Mouse (Mus musculus) right cerebral cortex, postnatal 4 days (tissue): ENCODE measurements around the gene Kremen1.
A peak's percentile ranks its signal among the peaks of the same experiment; 100 is the strongest.

Experiments
- DNase-seq: peaks from one replicate; pipeline ENCODE4 v3.0.0-alpha.2; 2022

Kremen1 gene

DNA sequence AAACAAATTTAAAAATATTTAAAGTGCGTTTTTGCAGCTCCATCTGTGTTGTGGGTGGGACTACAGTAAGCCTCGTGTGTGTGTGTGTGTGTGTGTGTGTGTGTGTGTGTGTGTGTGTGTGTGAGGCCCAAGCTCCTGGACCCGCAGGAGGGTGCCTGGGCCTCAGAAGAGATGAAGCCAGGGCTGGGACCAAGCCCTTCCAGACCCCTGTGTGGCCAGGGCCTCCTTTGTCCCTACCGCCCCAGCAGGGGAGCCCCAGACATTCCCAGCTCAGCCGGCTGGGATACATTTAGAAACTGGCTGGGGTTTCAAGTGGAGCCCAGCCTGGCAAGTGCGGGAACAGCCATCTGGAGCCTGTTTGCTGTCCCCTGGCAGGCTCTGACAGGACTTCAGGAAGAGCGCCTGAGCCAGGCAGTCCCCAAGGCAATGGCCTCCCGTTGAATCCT is 95.9 kb downstream of the Kremen1 start:
- DNase-seq = peak; percentile 69

DNA sequence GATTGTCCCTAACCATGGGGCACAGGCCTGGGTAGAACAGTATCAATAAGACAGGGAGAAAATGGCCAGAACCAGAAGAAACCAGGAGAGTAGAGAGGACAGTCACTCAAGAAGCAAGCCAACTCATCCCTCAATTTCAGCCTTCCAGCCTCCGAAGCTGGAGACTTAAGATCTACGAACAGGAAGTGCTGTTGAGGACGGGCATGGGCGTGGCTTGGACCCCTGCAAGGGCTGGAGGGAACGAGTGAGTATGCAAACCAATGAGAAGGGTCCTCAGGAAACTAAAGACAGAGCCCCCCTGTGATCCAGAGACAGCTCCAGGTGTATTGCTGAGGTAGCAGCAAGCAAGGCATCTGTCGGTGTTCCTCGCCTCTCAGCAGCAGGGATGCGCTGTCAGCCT is 97.0 kb downstream of the Kremen1 start:
- no peak for DNase-seq

DNA sequence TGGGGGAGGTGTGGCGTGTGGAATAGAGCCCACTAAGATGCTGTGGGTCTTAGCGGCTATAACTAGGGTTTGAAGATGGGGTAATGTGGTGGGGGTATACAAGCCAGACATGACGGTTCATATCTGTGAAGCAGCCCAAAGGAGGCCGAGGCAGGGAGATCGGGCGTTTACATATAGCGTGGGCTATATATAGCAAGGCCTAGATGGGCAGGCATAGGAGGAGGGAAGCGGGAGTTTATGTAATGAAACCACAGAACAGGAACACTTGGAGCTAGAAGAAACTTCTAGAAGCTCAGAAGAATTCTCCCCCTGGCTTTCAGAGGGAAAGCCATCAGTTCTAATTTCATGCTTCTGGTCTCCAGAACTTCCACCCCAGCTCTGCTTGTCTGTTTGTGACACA is 97.9 kb downstream of the Kremen1 start:
- DNase-seq = no peak

DNA sequence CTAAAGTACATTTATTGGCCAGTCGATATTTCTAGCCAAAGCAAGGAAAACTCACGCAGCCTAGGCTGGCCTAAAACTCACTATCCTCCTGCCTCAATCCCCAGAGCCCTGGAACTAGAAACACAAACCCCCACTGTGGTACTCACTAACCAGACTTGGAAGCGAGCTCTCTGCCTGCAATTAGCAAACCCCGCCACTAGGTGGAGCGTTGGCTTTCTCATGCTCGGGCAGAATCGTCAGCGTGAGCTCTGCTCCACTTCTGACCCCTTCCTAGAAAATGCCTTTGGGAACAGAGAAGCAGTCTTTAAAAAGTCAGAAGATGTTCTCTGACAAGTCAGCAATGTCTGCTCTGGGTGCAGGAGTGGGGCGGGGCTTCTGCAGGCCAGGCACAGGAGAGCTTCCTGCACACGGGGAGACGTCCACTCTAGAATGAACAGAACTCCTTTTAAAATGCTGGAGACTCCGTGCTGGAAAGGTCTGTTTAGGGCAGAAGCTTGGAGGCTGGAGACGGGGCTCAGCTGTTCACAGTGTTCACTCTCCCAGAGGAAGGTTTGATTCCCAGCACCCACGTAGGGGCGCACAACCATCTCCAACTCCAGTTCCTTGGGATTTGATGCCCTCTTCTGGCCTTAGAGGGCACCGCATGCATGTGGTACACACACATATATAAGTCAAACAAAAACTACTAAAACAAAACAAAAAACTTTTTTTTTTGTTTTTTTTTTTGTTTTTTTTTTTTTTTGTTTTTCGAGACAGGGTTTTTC is 100.5 kb downstream of the Kremen1 start:
- peak; percentile 43 for DNase-seq

DNA sequence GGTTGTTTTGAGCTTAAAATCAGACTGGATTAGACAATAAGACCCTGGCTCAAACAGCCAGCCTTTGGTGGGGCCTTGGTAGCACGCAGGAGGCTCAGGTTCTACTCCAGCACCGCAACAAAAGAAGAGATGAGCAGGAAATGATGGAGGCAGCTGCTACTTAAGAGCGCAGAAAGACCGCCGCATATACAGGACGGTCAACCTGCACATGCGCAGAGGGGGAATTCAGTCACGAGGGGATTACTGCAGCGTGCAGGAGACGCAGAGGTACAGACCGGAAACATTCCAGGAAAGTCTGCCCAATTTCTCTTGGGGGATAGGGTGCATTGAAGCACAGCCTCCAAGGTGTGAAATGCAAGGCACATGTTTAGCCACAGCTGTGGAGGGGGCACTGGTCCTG is 103.3 kb downstream of the Kremen1 start:
- no peak for DNase-seq

DNA sequence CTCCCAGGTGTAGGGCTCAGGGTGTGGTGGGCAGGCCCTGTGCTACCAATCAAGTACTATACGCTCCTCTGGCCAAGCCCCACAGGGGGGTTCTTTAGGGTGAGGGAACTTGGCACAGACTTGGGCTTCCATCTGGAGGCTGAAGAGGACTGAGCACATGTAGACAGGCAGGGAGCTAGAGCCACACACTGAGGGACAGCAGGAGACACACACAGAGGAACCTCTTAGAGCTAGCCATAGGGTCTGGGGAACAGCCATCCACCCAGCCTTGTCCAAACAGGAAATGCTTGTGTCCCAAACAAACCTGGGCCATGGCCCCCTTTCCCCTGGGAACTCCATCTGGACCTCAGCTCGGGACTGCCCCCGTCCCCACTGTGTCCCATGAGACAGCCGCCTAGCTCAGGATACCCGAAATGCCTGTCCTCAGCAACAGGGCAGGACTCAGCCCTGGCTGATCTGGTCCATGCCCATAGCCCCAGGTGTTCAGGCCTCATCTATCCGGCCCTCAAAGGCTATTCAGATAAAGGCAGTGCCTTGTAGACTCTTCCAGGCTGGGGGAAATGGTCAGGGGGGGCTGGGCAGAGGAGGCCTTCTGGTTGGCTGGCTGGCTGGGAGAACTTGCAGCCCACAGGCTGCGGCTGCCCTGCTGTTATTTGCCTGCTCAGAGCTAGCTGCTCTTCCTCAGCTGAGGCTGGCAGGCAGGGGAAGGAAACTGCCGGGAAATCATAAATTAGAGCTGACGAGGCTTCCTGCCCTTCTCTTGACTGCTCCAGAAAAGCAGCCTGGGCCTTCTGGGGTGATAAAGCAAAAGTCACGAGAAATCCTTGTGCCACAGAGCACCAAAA is 106.2 kb downstream of the Kremen1 start:
- no peak for DNase-seq

DNA sequence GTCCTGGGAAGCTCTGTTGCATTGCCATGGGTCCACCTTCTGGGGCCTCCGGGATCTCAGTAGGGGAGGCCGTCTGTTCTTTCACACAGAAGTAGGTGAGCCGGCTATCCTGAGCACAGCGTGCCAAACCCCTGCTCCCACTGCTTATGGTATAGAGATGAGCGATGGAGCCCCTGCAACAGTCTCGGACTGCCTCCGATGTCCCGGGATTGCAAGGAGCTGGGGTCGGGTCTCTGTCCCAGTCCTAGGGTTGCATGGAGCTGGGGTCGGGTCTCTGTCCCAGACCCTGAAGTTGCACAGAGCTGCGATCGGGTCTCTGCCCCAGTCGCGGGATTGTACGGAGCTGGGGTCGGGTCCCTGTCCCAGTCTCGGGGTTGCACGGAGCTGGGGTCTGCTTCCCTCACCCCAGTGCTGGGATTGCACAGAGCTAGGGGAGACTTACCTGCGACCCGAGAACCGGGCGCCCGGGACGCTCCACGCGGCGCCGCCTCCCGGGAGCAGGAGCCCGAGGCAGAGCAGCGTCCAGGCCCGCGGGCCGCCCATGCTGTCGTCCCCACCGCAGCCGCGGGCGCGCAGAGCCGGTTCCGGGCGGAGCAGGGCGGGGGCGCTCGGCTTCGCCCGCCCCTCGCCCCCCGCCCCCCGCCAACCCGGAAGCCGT is 109.5 kb downstream of the Kremen1 start, which contains the start of gene Emid1:
Gene Emid1, minus strand, starts transcription at position 578 of the 658 bp plus-strand sequence.
- peak; percentile 46 for DNase-seq

DNA sequence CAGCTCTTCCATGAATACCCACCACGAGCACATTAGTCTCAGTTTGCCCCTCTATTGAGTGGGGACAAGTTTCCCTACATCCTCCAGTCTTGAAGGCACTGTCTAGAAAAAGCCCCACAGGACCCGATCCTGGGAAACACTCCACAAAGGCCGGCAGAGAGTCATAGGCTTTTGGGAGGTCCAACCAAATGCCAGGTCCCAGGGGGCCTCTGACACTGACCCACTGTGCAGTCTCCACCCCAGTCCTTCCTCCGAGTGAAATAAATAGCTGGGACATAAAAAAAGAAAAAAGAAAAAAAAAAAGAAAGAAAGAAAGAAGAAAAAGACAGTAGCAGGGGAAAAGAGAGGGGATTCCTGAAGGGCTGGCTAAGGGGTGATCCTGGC is 110.1 kb downstream of the Kremen1 start:
- DNase-seq = no peak

DNA sequence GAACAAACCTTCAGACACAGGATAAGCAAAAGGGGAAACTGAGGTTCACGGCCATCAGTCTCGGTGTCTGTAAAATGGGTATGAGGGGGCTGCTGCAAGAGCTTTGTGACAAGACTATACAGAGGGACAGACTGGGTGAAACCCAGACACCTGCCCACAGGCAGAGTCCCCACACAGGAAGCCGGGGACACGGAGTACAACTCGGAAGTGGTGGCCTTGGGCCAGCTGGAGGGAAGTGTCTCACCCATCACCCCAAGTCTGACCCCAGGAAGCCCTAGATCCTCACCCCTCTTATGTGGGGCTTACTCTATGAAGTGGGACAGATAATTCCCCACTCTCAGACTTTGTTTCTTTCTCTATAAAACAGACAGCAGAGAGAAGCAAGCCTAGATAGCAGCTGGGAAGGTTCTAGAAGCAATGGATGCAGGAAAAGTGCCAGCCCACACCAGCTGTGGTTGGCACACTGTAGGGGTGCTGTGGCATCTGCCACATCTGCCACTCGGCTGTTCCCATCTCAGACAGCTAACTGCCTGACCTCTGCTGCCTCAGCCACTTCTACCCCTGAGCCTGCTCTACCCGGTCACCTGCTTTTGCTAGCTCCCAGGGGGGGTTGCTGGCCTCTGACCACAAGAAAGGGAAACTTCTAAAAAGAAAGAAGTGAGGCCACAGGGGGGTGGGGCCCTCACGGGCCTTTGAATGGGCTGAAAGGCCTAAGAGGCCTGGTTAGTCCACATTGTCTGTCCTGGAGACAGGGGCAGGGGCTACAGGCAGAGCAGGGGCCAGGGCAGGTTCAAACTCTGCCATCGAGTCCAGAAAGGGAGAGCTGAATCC is 110.7 kb downstream of the Kremen1 start:
- DNase-seq = no peak

DNA sequence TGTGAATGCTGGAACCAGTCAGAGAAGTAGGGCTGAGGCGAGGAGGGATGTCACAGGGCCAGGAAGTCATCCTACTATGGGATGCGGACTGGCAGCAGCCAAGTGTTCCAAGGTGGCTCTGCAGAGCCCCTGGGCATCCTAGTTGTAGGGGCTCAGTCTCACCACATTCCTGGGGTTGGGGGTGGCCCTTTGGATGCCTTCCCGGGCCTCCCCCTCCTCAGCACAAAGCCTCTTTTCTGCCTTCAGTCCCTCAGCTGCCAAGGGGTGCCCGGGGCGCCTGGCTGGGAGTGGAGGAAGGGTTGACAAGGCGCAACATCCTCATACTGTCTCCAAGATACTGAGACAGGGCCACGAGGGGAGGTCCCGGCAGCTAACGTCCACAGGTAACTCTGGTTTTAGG is 111.4 kb downstream of the Kremen1 start:
- no peak for DNase-seq

DNA sequence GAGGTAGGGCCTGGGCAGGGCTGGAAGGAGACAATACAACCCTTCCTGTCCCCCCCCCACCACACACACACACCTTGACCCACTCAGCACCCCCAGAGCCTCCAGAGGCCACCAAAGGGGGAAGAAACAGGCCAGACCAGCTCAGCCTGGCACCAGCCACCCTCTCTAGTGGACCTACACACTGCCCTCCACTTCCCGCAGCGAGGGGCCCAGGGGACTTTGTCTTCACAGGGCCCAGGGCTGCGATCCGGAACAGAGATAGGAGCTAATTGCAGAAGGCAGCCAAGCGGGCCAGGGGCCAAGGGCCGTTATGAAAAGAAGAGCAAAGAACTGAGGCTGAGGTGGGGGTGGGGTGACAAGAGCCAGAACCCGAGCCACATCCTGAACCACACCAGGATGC is 112.1 kb downstream of the Kremen1 start:
- DNase-seq = no peak

DNA sequence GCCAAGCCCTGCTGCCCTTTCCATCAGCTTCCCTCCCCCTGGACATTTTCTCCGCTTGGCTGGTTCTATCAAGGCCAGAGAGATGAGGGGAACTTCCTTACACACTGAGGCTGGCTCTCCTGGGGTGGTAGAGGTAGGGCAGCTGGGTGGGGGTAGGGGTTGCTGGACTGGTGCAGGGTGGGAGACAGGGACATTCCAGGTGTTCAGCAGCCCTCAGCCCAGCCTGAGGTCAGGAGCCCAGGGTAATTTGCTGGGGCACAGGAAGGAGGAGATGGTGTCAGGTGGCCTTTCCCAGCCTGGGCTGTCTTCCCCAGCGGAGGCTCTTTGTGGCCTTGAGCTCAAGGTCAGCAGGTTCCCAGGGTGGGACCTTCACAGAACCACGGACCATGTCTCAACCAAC is 115.8 kb downstream of the Kremen1 start:
- DNase-seq = no peak

DNA sequence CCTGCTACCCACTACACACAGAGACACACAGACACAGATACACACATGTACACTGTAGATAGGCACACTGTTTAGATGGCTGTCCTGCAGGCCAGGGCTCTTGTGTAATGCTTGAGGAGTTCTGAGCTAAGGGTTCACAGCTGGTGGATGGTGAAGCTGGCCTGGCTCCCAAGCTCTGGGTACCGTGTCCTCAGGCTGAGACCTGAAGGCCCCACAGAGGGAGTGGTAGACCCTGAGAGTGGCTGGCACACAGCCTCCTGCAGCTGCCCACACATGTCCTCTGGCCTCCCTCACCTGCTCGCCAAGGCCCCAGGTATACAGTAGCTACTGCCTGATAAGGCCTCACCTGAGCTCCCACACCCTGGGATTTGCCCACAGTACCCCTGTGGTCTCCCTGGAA is 119.4 kb downstream of the Kremen1 start:
- no peak for DNase-seq
